Mouse (Mus musculus) erythroblast, adult 5-6 weeks (primary cell): Measurements from ENCODE around the gene Nbeal2. TPM values are rescaled to one million over a fixed set of nuclear protein-coding genes. Genes with fewer than 3 reads are reported as not detected.

Experiments
- ATAC-seq: replicated peaks from 2 replicates; pipeline ENCODE4 v1.8.0; 2016; ENCODE audit warnings: moderate number of reproducible peaks, mild to moderate bottlenecking, moderate TSS enrichment, inconsistent platforms; ENCODE audit not compliant: poor library complexity, low FRiP score, severe bottlenecking
- total RNA-seq, 2 experiments: library from RNA; stranded (forward) in 1 of 2; stranded (reverse) in 1 of 2; fragments of 150-400 nt in 1 of 2; fragments of 200-764, 138-1000 nt in 1 of 2; gene quantifications; 2 replicates each; pipeline versions ENCODE4 v1.2.3 to v1.2.4; 2015 to 2017; ENCODE audit warnings: low replicate concordance in 2 of 2

The Nbeal2 gene
- total RNA-seq, 2 experiments from 2014 or later: 12.0 to 15.6 TPM

GRCm38 (mm10) chr9:110623416-110624195 lies 30.4 kb downstream of the Nbeal2 start:
- no peak for ATAC-seq

- ATAC-seq: no peak
Observed at GRCm38 (mm10) chr9:110622621-110623219, 31.2 kb downstream of the Nbeal2 start.

- no peak for ATAC-seq
Observed at GRCm38 (mm10) chr9:110620685-110621084, 33.3 kb downstream of the Nbeal2 start.

- ATAC-seq: no peak
Observed at GRCm38 (mm10) chr9:110620180-110620579, 33.8 kb downstream of the Nbeal2 start.

GRCm38 (mm10) chr9:110617081-110617480 lies 36.9 kb downstream of the Nbeal2 start:
- ATAC-seq: no peak

- no peak for ATAC-seq
Observed at GRCm38 (mm10) chr9:110611471-110611870, 42.5 kb downstream of the Nbeal2 start.

- no peak for ATAC-seq
Observed at GRCm38 (mm10) chr9:110583521-110583920, 70.4 kb downstream of the Nbeal2 start.

- ATAC-seq: no peak
Observed at GRCm38 (mm10) chr9:110582161-110582560, 71.8 kb downstream of the Nbeal2 start.

Other genes with a start within 250 kb of the Nbeal2 start
- gene Ptpn23, start 245.9 kb downstream of the Nbeal2 start, total RNA-seq (2015; ENCODE audit: low replicate concordance): 3.8 and 4.2 TPM in 2 replicates
- gene Ptpn23, start 245.9 kb downstream of the Nbeal2 start, total RNA-seq (2017; ENCODE audit: low replicate concordance): 0.60 and 1.1 TPM in 2 replicates
- 6,400 and 7,048 TPM in 2 replicates for gene Ngp, start 234.4 kb downstream of the Nbeal2 start, total RNA-seq (2015; ENCODE audit: low replicate concordance)
- gene Ngp, start 234.4 kb downstream of the Nbeal2 start, total RNA-seq (2017; ENCODE audit: low replicate concordance): 1,550 and 2,626 TPM in 2 replicates
- 4.8 and 18.4 TPM in 2 replicates for gene Klhl18, start 177.5 kb downstream of the Nbeal2 start, total RNA-seq (2015; ENCODE audit: low replicate concordance)
- 2.4 and 3.4 TPM in 2 replicates for gene Klhl18, start 177.5 kb downstream of the Nbeal2 start, total RNA-seq (2017; ENCODE audit: low replicate concordance)
- gene Kif9, start 177.2 kb downstream of the Nbeal2 start, total RNA-seq (2015; ENCODE audit: low replicate concordance): 0.84 TPM in 1 of 2 replicates, not detected in the other
- gene Kif9, start 177.2 kb downstream of the Nbeal2 start, total RNA-seq (2017; ENCODE audit: low replicate concordance): 0.42 TPM in 1 of 2 replicates, not detected in the other
- gene Setd2, start 121.6 kb downstream of the Nbeal2 start, total RNA-seq (2015; ENCODE audit: low replicate concordance): 69.6 and 79.0 TPM in 2 replicates
- gene Setd2, start 121.6 kb downstream of the Nbeal2 start, total RNA-seq (2017; ENCODE audit: low replicate concordance): 82.8 and 140 TPM in 2 replicates
- gene Nradd, start 29.7 kb downstream of the Nbeal2 start, total RNA-seq (2015; ENCODE audit: low replicate concordance): 2.3 and 2.9 TPM in 2 replicates
- gene Nradd, start 29.7 kb downstream of the Nbeal2 start, total RNA-seq (2017; ENCODE audit: low replicate concordance): 1.1 TPM in 1 of 2 replicates, not detected in the other
- 14.0 and 58.5 TPM in 2 replicates for gene Ccdc12, start 2.3 kb upstream of the Nbeal2 start, total RNA-seq (2015; ENCODE audit: low replicate concordance)
- gene Ccdc12, start 2.3 kb upstream of the Nbeal2 start, total RNA-seq (2017; ENCODE audit: low replicate concordance): 20.8 and 29.3 TPM in 2 replicates
- gene Myl3, start 87.7 kb upstream of the Nbeal2 start, total RNA-seq (2015; ENCODE audit: low replicate concordance): not detected in 2 replicates
- not detected in 2 replicates for gene Myl3, start 87.7 kb upstream of the Nbeal2 start, total RNA-seq (2017; ENCODE audit: low replicate concordance)
- gene Pth1r, start 93.0 kb upstream of the Nbeal2 start, total RNA-seq (2015; ENCODE audit: low replicate concordance): not detected in 2 replicates
- gene Pth1r, start 93.0 kb upstream of the Nbeal2 start, total RNA-seq (2017; ENCODE audit: low replicate concordance): not detected in 2 replicates
- gene Prss42, start 144.0 kb upstream of the Nbeal2 start, total RNA-seq (2015; ENCODE audit: low replicate concordance): not detected in 2 replicates
- gene Prss42, start 144.0 kb upstream of the Nbeal2 start, total RNA-seq (2017; ENCODE audit: low replicate concordance): not detected in 2 replicates
- not detected in 2 replicates for gene Prss44, start 159.8 kb upstream of the Nbeal2 start, total RNA-seq (2015; ENCODE audit: low replicate concordance)
- gene Prss44, start 159.8 kb upstream of the Nbeal2 start, total RNA-seq (2017; ENCODE audit: low replicate concordance): not detected in 2 replicates
- gene Prss43, start 172.5 kb upstream of the Nbeal2 start, total RNA-seq (2015; ENCODE audit: low replicate concordance): not detected in 2 replicates
- not detected in 2 replicates for gene Prss43, start 172.5 kb upstream of the Nbeal2 start, total RNA-seq (2017; ENCODE audit: low replicate concordance)
- not detected in 2 replicates for gene Prss45, start 180.4 kb upstream of the Nbeal2 start, total RNA-seq (2015; ENCODE audit: low replicate concordance)
- not detected in 2 replicates for gene Prss45, start 180.4 kb upstream of the Nbeal2 start, total RNA-seq (2017; ENCODE audit: low replicate concordance)
- gene Prss46, start 190.3 kb upstream of the Nbeal2 start, total RNA-seq (2015; ENCODE audit: low replicate concordance): not detected in 2 replicates
- gene Prss46, start 190.3 kb upstream of the Nbeal2 start, total RNA-seq (2017; ENCODE audit: low replicate concordance): not detected in 2 replicates
- gene Prss50, start 203.8 kb upstream of the Nbeal2 start, total RNA-seq (2015; ENCODE audit: low replicate concordance): 7.7 TPM in 1 of 2 replicates, not detected in the other
- gene Prss50, start 203.8 kb upstream of the Nbeal2 start, total RNA-seq (2017; ENCODE audit: low replicate concordance): not detected in 2 replicates
- gene Als2cl, start 225.7 kb upstream of the Nbeal2 start, total RNA-seq (2015; ENCODE audit: low replicate concordance): 0.63 TPM in 1 of 2 replicates, not detected in the other
- gene Als2cl, start 225.7 kb upstream of the Nbeal2 start, total RNA-seq (2017; ENCODE audit: low replicate concordance): not detected in 2 replicates
- gene Tmie, start 226.0 kb upstream of the Nbeal2 start, total RNA-seq (2015; ENCODE audit: low replicate concordance): not detected in 2 replicates
- not detected in 2 replicates for gene Tmie, start 226.0 kb upstream of the Nbeal2 start, total RNA-seq (2017; ENCODE audit: low replicate concordance)